Mouse (Mus musculus): ENCODE measurements around the gene Slc17a7.
"Not testable (repeated sequence)": the region's sequence is repeated elsewhere in the genome, so short reads cannot be mapped to it uniquely, and the experiment has no call there.

Gene Slc17a7

DNA sequence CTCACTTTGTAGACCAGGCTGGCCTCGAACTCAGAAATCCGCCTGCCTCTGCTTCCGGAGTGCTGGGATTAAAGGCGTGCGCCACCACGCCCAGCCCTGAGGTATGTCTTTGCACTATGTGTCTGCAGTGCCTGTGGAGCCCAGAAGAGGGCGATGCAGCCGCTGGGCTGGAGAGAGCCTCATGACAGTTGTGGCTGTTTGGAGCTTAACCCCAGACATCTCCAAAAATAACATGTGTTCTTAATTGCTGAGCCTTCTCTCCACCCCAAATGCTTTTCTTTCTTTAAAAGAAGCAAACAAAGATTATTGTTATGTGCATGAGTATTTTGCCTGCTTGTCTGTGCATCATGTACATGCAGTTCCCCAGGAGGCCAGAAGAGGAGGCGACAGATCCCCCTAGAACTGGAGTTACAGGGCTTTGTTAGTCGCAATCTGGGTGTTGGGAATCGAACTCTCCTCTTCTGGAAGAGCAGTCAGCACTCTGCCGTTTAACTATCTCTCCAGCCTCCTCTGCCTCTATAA, 8.7 kb upstream of the Slc17a7 start:
- DNase-seq, result peak in 1 of 2 experiments; percentile 41

DNA sequence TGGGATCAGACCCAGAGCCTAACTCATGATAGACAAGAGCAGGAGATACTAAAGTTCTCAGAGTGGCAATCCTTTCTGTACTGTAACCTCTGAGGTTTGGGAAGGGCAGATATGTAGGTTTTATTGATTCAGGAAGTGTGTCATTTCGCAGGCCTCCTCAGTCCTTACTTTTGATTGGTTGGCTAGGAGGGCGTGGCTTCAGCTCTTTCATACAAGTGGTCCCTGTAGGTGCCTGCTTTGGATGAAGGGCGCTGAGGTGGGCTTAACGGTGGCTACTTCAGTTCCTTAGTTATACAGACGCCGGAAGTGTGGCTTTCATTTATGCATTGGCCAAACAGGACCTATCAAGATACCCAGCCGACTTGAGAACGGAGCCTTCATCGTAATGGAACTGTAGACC, 8.2 kb upstream of the Slc17a7 start:
- no peak for DNase-seq

DNA sequence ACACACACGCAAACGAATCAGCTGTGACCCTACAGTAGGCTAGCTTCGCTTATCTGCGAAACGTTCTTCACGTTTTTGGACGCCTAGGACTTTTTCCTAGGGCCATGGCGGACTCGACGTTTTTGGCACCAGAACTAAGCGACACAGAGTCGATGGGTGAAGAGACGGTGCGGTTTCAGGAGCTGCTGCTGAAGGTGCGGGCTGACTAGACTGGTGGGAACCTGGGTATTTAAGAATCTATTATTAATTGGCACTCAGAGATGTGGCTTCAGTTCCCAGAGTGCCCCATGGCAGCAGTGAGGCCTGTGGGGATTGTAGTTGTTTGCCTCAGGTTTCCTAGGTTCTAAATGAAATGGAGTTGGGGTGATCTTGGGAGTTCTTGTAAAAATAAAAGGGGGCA, 7.5 kb upstream of the Slc17a7 start:
- DNase-seq, result no peak

DNA sequence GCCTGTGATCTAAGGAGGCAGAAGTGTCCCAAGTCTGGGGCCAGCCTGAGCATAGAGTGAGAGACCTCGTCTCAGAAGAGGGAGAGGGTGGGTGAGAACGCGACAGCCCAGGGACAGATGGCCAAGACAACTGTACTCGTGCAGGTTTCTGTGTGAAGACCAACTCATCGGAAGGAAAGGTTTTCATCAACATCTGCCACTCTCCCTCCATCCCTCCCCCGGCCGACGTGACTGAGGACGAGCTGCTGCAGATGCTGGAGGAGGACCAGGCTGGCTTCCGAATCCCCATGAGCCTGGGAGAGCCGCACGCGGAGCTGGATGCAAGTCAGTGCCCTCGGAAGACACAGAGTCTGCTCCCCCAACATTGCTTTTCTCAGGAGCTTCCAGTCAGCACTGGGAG, 6.3 kb upstream of the Slc17a7 start:
- DNase-seq, result no peak

DNA sequence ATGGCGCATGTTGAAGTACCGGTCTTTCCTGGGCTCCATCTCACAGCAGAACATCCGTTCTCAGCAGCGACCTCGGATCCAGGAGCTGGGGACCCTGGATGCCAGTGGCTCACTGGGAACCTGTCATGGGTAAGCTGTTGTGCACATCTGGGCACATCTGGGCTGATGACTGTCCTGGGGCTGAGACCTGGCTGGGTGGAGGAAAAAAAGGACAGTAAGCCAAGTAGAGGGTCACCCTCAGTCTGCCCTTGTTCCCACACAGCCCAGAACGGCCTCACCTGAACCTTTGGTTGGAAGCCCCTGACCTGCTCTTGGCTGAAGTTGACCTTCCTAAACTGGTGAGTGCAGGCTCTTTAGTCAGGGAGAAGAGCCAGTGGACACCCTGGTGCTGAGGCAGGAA, 4.8 kb upstream of the Slc17a7 start:
- DNase-seq, result no peak

DNA sequence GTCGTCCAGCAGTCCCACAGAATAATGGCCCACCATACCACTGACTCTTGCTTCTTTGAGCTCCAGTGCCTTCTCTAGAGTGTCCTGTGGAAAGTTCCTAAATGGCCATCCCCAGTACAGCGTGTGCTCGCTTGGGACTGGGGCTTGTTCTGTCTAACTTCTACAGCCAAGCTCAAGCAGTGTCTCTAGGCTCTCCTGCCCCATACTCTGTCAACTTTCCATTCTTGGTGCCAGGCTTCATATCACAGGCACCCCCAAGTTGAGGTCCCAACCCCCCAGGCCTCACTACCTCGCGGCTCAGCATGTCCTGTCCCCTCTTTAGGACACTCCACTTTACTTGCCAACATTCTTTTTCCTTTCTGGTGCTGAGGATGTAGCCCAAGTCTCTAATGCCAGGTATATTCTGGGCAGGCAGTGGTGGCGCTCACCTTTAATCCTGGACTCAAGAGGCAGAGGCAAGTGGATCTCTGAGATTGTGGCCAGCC, 3.4 kb upstream of the Slc17a7 start:
- DNase-seq, result no peak

DNA sequence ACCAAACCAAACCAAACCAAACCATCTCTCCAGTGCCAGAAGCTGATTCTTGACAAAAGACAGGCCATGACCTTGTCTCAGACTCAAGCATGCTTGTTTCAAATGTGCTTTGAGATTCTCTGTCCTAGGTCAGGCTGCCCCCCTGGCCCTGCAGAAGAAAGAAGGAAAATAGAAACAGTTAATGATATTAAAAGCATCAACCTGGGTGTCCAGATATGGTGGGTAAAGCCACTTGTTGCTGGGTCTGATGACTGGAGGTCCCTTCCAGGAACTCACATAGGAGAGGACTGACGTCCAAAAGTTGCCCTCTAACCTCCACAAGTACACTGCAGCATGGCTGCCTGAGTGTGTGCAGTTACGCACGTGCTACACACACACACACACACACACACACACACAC, 2.9 kb upstream of the Slc17a7 start:
- no peak for DNase-seq

DNA sequence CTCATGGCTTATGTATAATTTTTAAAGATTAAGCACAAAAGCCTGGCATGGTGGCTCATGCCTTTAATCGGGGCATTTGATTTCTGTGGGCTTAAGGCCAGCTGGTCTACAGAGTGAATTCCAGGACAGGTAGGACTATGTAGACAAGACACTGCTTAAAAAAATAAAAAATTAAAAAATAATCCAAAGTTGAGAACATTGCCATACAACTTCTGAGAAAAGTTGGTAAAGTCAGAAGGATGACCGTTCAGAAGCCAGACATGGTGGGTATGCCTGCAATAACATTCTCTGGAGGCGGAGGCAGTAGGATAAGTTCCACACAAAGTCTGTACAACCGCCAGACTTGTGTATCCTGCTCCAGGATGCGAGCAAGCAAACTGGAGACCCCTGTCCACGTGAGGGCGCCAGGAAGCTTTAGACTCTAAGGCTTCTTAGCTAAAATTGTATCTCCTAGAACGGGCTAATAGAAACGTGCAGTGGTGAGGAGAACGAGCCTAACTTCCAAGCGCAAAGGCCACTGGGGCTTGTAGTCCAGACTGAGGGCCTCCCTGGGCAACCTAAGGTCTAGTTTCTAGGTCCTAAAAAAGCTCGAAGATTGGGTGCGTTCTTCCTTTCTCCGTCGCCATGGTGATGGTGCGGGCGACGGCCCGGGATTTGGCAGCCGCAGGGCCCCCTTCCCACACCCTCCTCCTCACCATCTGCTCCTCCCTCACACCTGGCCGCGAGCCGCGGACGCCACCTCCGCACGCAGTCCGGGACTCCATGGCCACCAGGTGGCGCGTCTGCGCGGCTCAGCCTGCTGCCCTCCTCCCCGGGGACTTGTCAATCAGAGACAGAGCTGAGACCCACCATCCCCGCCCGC, 1.9 kb upstream of the Slc17a7 start:
- DNase-seq, result peak; percentile 83 to 84

DNA sequence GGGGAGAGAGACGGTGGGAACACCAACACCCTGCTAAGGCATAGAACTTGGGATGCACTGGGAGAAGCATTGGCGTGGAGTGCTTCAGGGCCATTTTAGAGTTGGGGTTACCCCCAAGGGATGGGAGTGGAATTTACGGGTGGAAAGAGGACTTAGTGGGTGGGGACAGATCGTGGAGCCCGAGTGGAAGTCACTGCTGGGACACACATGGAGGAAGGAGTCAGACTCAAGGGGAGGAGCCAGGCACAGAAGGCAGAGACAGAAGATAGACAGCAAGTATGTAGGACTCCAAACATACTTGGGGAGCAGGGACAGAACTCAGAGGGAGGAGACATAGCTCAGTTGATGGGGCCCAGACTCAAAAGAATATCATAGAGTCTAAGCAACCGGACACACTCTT, 1.2 kb upstream of the Slc17a7 start:
- DNase-seq, result no peak

DNA sequence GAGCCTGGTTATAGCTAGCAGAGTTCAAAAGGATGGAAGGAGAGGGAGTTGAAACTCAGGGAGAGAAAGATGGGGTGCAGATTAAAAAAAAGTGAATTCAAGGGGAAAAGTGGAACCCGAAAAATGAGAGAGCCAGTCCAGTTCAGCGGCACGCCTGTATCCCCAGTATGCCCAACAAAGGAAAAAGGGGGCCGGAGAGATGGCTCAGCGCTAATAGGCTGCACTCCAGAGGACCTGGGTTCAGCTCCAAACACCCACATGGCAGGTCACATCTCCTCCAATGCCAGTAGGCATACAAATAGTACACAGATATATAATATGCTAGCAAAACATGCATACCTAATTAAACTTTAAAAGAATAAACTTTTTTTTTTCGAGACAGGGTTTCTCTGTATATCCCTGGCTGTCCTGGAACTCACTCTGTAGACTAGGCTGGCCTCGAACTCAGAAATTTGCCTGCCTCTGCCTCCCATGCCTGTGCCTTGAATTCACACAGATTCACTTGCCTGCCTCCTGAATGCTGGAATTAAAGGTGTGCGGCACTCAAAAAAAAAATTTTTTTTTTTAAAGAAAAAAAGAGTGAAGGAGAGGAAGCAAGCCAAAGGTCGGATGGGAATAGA, 643 bp upstream of the Slc17a7 start:
- no peak for DNase-seq

DNA sequence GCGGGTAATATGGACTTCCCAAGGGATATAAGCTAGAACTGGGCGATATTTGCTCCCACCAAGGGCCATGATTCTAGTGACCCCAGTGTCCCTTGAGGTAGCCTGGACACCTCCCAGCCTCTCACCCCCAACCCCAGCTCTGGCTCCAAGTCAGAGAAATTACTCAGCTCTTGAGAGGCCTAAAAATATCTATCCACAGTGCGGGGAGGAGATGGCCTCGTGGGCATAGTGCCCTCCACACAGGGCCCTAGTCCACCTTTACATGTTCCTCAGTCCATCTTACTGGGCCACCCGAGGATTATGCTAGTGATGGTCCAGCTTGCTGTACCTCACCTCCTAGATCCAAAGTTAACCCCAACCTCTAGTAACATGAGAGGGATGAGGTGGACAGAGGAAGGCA, 1.1 kb downstream of the Slc17a7 start:
- DNase-seq, result no peak

DNA sequence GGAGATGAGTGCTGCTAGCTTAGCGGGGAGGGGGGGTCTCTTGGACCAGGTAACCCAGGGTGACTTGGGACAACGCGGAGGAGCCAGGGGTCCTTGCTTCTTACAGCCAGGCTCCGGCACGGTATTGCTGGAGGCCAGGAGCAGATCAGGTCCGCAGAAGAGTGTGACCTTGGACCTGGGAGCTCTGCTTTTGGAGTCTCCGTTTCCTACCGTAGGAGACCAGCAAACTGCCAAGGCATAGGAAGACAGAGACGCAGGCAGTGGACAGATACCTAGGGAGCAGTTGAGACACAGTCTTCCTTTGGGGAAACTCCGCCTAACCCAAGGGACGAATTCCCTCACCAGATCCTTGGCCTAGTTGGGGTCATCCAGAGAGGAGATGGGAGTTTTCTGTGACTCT, 2.0 kb downstream of the Slc17a7 start:
- no peak for DNase-seq

DNA sequence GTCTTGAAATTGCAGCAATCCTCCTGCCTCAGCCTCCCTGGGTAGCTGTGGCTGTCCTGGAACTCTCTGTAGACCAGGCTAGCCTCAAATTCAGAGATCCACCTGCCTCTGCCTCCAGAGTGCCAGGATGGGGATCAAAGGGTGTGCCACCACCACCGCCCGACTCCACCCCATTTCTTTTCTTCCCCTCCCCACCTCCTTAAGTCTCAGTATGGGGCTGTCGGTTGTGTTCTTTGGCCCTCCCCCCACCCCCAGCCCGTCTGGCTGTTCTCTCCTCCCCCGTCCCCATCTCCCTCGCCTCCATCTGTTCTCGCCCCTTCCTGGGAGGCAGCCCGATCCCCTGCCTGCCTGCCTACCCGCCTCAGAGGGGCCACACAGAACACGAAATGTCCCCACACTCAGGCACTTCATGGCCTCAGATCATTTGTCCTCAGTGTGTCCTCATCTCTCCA, 3.2 kb downstream of the Slc17a7 start:
- no peak for DNase-seq

DNA sequence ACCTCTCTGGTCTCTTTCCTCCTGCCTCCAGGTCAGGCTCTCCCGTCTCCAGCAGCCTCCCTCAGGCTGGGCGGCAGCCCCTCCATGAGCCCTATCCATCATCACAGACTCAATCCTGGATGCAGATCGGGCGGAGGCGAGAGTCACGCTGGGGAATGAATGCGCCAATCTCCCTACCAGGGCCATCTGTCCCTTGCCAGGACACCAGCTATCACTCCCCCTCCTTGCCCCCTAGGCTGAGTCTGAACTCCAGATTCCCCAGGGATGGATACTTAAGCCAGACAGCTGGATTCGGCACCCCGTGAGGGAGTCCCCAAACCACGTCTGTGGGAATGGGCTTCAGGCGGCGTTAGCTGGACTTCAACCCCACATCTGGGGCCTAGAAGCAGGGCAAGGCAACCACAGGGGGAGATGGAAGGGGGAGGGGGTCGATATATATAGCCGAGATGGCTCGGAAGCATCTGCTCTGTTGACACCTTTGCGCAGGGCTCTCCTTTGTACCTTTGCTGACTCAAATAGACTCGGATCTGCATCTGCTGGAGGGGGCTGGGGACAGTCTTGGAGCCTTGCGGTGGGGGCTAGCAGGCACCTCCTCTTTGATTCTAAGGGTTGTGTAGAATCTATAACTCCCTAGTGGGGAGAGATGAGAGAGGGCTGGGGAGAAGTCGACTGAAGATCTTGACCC, 4.2 kb downstream of the Slc17a7 start:
- DNase-seq, result no peak

DNA sequence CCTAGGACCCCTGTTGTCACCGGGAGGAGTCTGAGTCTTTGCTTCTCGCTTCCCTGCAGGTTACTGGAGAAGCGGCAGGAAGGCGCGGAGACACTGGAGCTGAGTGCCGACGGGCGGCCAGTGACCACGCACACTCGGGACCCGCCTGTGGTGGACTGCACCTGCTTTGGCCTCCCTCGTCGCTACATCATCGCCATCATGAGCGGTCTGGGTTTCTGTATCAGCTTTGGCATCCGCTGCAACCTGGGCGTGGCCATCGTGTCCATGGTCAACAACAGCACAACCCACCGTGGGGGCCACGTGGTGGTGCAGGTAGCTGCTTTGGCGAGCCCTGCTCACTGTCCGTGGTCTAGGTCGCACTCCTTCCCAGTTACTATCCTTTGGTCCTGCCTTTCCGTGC, 4.9 kb downstream of the Slc17a7 start:
- no peak for DNase-seq

DNA sequence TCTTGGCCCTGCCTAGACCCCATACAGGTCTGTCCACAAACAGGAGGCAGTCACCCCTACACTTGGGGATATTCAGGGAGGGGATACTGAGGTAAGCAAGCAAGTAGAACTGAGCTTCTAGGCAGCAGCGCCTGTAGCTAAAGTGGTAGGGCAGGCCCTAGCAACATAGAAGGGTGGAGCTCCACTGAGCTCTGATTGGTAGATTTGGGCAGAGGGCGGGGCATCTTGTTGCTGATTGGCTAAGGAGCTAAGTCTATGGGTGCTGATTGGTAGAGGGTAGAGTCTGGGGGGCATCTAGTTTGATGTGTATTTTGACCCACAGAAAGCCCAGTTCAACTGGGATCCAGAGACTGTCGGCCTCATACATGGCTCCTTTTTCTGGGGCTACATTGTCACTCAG, 5.7 kb downstream of the Slc17a7 start:
- DNase-seq, result no peak

DNA sequence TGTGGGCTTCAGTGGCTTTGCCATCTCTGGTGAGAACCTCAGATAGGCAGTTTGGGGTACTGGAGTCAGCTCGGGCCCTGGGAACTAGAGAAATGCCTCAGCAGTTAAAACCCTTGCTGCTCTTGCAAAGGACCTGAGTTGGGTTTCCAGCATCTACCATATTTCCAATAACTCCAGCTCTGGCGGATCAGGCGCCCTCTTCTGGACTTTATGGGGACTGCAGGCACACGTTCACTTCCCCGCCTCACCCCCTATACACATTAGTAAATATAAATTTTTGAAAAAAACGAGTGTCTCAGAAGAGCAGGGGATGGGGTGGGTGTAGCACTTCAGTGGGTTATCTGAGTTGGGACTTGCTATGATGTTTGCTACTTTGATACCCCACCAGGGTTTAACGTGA, 9.2 kb downstream of the Slc17a7 start:
- DNase-seq, result no peak

DNA sequence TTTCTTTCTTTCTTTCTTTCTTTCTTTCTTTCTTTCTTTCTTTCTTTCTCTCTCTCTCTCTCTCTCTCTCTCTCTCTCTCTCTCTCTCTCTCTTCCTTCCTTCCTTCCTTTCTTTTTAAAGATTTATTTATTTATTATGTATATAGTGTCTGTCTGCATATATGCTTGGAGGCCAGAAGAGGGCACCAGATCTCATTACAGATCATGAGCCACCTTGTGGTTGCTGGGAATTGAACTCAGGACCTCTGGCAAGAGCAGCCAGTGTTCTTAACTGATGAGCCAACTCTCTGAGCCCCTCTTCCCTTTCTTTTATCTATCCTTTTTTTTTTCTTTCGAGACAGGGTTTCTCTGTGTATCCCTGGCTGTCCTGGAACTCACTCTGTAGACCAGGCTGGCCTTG, 10.0 kb downstream of the Slc17a7 start:
- not testable (repeated sequence) for DNase-seq

DNA sequence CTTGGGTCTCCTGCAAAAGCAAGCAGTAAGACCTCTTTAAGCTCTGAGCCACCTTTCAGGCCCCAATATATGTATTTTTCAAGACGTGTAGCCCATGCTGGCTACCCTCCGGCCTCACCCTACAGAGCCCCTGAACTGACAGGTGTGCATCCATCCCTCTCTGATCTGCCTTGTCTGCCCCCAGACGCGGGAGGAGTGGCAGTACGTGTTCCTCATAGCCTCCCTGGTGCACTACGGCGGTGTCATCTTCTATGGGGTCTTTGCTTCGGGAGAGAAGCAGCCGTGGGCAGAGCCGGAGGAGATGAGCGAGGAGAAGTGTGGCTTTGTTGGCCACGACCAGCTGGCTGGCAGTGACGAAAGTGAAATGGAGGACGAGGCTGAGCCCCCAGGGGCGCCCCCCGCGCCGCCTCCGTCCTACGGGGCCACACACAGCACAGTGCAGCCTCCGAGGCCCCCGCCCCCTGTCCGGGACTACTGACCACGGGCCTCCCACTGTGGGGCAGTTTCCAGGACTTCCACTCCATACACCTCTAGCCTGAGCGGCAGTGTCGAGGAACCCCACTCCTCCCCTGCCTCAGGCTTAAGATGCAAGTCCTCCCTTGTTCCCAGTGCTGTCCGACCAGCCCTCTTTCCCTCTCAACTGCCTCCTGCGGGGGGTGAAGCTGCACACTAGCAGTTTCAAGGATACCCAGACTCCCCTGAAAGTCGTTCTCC, 11.0 kb downstream of the Slc17a7 start:
- no peak for DNase-seq

DNA sequence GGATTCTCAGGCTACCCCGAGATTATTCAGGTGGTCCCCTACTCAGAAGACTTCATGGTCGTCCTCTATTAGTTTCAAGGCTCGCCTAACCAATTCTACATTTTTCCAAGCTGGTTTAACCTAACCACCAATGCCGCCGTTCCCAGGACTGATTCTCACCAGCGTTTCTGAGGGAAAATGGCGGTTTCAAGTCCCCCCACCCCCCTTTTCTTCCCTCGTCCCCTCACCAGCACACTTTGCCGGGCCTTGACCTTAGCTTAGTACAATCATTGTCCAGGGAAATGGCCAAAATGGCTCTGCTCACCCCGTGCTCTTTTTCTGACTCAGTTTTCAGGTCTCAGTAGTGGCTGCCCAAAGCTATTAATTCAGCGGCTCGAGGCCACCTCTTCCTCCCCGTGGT, 11.6 kb downstream of the Slc17a7 start:
- DNase-seq, result no peak

DNA sequence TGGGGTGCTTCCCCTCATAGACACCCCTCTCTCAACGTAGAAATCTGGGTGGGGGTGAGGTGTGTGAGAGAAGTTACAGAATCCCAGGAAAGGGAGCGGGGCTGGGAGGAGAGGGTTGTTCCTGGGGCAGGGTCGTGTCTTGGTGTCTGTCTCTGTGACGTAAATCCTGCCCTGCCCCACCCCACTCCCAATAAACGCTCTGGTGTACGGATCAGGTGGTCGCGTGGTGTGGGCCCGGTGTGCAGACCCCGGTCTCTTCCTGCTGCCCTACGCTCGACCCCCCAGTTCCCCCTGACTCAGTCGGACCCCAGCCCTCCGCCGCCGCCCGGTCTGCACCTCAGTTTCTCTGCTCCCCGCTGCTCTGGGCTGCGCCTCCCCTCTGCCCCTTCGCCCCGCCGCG, 12.2 kb downstream of the Slc17a7 start:
- no peak for DNase-seq

DNA sequence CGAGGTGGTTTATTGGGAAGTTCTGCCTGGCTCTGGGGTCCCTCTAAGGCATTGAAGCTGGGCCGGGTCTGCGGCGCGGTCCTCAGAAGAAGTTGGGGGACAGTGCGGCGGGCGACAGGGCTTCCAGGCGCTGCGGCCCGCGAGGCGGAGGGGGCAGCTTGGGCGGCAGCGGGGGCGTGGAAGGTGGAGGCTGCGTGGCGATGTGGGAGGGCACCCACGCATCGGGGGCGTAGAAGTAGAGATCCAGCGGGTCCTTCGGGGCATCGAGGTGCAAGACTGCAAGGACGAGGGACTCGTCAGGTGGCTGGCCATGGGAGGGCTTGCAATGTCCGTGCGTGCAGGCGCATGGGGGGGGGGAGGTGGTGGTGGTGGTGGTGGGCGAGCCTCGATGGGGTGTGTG, 12.6 kb downstream of the Slc17a7 start:
- no peak for DNase-seq

DNA sequence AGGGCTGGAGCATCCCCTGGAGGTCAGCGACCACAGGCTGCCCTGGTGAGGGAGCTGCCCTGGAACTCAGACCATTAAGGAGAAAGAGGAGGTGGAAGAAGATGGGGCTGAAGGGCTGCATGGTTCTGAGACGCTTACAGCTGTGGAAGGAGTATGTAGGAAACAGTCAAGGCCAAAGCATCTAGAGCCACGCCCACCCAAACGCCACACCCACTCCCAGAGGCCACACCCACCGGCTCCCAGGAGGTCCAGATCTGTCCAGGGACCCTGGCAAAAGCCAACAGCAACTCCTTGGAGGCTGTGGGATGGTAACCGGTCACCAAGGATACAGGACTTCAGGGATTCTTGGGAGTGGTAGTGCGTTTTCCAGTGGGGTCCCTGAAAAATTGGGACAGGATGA, 14.8 kb downstream of the Slc17a7 start:
- DNase-seq, result no peak

Data from thymus, adult 18-20 months (tissue).